Mouse (Mus musculus) adrenal gland, adult 8-10 months (tissue): ENCODE data around the gene Jade3. TPM values are rescaled to one million over a fixed set of nuclear protein-coding genes. Genes with fewer than 3 reads are reported as not detected.
A peak's percentile ranks its signal among the peaks of the same experiment; 100 is the strongest.
"Not testable (repeated sequence)": the region's sequence is repeated elsewhere in the genome, so short reads cannot be mapped to it uniquely, and the experiment has no call there.

Source experiments
- DNase-seq: peaks from one replicate; pipeline ENCODE4 v3.0.0; 2022
- total RNA-seq, 4 experiments: library from RNA; stranded (reverse); gene quantifications; 2 replicates each; pipeline ENCODE4 v1.2.4; 2022

Gene Jade3
- total RNA-seq = 1 to 10 TPM; 5.3 to 8.2 (median 6.4) TPM

DNA sequence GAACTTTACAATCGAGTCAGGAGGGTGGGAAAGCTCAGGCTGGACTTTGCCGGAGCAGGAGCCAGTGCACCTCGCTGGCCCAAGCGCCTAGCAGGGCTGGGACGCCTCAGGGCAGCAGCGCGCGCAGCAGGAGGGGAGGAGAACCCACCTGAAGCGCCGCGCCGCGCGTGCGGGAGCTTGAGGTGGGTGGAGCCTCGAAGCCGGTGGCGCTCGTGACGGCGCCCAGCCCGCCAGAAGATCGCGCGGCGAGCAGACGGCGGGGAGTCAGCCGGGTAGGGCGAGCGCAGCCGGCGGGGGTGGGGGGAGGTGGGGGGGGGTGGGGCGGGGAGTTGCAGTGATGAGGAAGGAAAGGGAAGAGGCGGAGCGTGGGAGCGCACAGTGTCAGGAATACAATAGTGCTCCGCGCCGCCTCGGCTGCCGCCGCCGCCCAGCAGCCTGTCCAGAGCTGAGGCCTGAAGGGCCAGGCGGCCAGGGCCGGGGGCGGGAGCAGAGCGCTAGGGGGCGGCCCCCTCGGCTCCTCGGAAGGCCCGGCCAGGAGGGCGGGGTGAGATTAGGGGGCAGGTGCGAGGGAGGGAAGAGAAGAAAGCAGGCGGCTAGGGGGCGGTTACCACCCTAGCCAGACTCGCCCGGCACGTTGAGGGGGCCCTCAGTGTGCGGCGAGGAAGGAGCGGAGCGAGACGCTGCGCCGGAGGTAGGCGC, at the start of gene Jade3:
Jade3 (plus strand) TSS at position 549 of the 699 bp plus-strand sequence.
- DNase-seq = peak; percentile 78

DNA sequence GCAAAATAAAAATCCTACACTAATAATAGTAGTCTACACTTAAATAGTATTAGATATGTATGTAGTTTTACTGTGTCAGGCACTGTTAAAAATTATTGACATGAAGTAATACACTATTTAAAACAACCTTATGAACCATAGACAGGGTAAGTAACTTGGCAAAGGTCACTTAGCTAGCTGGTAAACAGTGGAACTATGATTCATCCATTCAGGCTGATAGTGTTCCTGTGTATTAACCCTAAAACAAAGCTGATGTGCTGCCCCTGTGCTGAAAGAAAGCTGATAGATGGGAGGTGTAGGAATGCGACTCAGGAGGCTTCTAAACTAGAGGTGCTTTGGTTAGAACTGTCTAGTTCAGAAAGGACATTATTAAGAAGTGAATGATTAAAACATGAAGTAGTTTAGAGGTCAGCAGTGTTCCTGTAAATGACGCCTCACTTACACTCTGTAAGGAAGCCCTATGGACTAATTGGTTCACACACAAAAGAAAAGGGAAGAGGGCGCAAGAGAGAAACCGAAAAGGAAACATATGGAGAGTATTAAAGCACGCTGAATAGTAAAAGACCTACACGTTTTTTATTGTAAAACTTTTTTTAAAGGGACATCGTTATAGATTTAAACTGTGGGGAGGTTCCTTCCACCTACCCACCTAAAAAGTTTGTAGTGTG, 46.0 kb upstream of the Jade3 start:
- DNase-seq = no peak

DNA sequence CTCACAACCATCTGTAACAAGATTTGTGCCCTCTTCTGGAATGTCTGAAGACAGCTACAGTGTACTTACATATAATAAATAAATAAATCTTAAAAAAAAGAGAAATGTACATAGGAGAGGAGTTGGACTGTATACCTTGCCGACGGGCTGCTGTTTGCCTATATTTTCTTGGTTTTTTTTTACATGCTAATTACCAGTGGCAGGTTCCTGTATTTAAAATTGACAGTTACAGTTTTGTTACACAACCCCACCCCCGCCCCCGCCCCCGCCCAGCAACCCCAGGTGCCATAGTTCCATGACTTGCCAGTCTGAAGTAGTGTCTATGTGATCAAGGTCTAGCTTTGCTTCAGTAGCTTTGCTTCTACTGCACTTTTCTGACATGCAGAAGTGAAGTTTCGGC, 43.2 kb upstream of the Jade3 start:
- no peak for DNase-seq

DNA sequence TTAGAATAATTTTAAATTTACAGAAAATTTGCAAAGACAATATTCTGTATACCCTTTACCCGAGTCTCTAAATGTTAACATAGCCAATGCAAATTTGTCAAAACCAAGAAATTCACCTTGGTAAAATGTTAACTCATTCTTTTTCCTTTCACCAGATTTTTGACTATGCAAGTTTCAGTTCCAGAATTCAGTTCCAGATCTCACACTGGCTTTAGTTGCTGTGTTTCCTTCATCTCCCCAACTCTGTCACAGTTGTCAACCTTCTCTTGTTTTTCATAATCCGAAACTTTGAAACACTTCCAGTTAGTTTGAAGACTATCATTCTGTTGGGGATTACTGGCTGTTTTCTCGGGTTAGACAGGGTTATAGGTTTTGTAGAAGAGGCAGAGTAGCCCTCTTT, 38.5 kb upstream of the Jade3 start:
- no peak for DNase-seq

DNA sequence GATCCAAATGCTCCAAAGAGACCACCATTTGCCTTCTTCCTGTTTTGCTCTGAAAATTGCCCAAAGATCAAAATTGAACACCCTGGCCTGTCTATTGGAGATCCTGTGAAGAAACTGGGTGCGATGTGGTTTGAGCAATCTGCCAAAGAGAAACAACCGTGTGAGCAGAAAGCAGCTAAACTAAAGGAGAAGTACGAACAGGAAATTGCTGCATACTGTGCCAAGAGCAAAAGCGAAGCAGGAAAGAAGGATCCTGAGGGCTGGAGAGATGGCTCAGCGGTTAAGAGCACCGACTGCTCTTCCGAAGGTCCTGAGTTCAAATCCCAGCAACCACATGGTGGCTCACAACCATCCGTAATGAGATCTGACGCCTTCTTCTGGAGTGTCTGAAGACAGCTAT, 33.5 kb upstream of the Jade3 start:
- not testable (repeated sequence) for DNase-seq

DNA sequence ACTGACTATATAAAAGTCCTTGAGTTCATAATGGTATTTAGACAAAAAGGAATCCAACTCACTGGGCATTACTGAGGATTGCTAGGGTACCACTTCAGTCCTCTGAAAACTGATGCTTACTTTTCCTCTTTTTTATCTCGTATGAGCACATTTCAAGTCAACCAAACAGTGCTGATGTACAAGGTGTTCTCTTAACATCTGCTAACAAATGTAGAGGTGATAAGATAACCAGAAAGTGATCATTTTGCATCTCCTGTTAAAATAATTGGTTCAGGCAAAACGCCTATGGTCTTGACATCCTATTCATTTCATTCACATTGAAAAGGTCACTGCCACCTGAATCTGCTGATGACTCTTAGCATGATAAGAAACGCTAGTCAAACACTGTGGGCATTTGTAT, 32.5 kb upstream of the Jade3 start:
- DNase-seq = no peak

DNA sequence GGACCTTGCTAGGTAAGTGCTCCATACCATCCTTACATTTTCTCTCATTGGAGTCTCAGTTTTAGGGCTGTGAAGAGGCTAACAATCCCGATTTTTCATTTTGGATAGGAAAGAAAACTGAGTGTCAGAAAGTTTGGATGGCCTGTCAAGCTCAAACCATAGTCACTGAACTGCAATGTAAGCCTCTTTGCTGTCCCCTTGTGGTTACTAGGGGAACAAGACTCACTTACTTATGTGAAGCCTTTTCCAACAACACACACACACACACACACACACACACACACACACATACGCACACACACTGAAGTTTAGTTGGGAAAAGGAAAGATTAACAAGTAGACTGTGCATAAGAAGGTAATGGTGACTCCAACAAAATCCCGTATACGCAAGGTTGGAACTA, 21.4 kb upstream of the Jade3 start:
- DNase-seq = no peak

DNA sequence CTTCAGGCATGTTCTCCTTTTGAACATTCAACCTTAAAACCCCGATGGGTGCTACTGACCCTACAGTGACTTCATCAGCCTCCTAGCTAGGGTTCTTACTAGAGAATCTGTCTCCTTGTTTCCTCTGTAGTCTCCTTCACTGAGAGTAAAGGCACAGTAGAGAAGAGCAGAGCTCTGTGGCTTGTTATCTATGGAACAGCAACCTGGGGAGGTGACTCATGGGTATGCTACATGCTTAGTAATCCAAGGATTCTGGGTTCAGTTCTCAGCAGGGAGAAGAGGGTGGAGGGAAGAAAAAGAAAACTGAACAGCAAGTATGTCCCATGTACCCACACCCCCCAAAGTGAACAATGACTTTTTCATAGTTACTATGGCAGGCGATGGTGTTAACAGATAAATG, 18.6 kb upstream of the Jade3 start:
- DNase-seq = no peak

DNA sequence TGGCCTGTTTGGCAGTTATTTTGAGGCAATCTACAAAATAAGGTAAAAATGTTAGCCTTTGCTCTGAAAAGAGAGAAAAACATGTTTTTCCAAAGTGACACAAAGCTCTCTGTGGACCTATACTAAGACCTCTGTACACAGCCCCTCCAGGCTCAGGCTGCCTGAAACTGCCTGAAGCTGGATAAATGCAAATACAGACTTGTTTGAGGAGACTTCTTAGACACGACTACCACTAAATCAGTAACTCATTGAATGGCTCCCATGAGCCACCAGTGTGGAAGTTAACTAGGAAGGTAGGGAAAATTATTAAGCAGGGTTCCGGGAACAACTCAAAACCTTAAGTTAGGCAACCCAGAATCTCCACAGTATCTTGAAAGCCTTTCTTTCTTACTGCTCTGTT, 17.8 kb upstream of the Jade3 start:
- no peak for DNase-seq

DNA sequence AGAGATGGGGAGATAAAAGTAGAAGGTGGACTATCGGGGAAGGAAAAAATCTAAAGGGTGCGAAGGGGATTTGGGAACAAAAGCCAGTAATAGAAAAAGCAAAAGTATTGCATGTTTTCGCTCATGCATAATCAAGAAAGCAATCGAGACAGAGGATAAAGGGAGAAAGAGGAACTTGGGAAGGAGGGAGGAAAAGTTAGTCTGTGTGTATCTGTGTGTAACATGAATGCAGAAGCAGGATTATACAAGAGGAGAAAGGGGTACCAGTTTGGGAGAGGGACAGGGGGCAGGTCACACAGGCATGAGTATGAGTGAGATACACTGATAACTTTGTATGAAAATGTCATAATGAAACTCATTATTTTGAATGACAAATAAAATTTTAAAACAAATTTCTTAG, 14.1 kb upstream of the Jade3 start:
- DNase-seq = no peak

DNA sequence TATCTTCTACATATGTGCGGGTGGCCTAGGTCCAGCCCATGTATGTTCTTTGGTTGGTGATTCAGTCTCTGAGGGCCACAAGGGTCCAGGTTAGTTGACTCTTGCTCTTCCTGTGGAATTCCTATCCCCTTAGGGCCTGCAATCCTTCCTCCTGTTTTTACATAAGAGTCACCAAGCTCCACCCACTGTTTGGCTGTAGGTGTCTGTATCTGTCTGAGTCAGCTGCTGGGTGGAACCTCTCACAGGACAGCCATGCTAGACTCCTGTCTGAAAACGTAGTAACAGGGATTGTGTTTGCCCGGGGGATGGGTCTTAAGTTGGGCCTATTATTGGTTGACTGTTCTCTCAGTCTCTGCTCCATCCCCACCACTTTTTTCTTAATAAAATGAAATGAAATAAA, 13.3 kb upstream of the Jade3 start:
- DNase-seq = no peak

DNA sequence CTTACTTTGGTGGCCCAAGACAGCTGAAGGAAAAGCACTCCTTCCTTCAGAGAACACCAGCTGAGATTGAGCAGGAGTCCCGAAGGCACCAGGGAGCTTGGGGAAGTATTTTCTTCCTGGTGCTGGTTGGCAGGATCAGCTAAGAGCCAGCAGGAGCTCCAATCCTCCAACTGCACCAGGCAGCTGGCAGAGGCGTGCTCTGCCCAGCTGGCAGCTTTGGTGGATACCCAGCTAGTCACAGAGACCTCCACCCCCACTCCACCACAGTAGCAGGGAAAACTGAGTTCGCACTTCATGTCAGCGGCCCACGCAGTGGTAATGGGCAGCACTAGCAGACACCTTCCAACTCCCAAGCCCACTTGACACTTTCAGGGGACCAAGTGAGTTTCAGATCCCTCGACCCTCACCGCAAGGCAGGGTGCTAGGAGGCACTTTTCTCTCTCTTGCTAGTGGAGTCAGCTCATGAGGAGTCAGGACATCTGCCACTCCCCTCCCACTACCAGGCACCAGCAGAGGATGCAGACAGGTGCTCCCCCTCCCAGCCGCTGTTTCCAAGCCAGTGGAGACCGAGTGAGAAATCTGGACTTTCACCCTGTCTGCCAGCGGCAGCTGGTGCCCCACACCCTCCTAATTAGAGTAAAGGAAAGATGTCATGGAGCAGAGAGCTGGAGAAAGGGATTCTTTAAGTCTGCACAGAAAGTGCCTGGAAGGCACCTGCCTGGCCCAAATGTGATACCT, 10.4 kb upstream of the Jade3 start:
- no peak for DNase-seq

DNA sequence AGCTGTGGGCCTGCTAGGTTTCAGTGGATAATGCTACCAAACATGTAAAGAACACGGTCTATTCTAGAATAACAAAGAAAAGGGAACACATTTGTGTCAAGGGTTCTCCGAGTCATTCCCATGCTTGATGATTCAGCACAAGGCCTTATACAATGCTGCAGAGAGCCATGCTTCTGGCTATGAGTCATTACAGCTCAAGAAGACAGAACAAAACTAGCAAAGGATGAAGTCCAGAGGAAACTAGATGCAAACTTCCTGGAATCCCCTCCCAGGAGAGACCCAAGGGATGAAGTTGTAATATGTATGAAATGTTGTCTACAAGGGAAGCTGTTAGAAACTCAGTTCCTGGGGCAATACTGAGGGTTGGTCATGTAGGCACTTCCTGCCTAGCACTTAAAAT, 7.0 kb upstream of the Jade3 start:
- DNase-seq = no peak

DNA sequence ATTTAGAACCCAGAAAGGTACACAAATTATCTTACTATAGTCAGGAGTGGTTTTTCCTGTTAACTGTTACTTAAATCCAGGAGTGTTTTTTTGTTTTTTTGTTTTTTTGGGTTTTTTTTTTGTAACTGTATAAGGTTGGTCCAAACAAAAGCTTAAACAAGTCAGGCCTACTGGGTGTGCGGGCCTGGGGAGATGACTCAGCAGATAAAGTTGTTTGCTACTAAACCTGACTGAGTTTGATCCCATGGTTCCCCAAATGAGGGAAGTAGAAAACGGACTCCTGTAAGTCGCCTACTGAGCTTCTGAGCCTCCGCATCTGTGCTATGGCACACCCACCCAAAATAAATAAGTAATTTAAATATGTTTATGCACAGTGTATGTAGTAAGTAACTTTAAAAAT, 6.0 kb upstream of the Jade3 start:
- DNase-seq = no peak

DNA sequence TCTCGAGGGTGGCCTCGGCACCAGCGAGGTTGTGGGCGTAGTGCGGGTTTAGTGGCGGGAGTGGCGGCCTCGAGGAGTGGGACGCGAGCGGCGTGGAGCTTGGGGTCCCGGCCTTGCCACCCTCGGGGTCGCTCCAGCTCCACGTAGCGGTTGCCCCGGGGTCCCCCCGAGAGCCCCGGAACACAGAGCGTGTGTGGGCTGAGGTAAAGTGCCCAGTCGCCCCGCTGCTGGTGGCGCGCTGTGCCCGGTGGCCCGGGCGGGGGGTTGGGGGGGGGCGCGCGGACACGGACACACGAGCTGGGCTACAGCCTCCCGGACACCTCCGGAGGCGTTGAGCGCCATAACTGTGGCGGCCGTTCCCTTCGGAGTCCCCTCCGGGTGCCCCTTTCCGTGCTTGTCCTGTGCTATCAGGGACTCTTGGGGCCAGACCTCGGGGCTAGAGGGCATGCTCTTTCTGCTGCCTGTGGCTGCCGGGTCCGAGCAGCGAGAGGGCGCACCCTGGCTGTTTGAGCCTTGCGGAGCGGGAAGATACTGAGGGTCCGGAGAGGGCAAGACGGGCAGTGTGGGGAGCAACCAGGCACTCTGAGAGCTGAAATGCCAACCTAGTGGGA, 456 bp downstream of the Jade3 start:
- peak; percentile 8 for DNase-seq

DNA sequence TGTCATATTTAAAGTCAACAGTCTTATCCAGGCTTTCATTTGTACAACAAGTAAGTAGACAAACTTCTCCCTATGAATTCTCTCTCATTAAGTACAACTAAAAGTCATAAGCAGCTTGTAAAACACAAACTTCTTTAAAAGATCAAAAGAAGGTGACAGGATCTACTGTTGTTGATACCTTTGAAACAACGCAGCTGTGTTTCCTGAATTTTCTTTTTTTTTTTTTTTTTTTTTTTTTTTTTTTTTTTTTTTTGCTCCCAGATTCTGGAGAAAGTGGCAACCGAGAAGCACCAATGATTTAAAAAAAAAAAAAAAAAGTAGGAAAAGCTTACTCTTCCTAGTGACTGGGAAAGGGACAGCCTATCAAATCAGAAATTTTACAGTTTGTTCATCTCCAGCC, 57.7 kb downstream of the Jade3 start:
- no peak for DNase-seq

DNA sequence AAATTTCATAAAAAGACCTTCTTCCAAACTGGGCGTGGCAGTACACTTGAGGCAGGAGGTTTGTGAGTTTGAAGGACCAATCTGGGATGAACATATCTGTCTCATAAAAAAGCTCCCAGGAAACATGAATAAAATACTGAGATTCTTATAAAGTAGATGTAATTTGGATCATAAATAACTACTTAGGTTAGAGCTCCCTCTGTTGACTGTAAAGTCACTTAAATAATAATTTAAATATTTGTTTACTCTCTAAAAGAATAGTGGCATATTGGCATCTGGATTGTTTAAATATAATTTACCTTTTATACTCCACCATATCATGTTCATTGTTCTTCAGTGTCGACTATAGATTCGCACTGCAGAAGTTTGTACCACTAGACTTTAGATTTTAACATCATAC, 72.2 kb downstream of the Jade3 start:
- DNase-seq = no peak

DNA sequence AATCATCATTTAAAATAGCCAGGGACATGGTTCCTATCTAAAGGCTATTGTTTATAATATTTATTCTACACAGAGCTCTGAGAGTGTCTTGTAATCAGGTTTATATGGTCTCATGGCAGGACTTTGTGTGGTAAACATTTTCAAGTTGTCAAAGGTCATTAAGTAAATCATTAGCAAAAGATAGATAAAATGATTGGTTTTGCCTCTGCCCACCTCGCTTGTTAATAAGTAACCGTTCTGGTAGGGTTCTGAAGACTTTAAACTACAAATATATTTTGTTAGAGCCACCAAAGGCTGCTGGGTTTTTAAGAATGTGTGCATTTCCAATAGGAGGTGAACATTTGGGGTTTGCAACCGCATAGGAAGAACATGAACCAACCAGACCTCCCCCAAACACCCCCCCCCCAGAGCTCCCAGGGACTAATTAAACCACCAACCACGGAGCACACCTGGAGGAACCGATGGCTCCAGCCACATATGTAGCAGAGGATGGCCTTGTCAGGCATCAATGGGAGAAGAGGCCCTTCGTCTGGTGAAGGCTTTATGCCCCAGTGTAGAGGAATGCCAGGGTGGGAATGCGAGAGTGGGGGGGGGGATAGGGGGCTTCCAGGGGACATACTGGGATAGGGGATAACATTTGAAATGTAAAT, 94.9 kb downstream of the Jade3 start:
- no peak for DNase-seq

DNA sequence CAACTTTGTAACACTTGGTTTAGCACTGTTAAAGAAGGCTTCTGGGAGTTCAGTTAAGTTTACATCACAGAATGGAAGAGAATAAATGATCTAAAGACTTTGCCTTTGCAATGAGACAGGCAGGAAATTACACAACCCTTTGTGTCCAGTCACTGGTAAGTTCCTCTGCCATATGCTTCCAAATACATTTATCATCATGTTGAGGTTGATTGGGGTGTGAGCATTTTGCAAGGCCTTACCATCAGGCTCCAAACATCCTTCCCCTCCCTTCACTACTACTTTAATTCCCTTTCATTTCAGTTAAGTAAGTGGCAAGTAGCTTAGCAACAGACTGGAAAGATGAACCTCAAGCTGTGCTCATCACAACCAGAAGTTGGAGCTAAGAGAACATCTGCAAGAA, 96.1 kb downstream of the Jade3 start:
- DNase-seq = no peak

DNA sequence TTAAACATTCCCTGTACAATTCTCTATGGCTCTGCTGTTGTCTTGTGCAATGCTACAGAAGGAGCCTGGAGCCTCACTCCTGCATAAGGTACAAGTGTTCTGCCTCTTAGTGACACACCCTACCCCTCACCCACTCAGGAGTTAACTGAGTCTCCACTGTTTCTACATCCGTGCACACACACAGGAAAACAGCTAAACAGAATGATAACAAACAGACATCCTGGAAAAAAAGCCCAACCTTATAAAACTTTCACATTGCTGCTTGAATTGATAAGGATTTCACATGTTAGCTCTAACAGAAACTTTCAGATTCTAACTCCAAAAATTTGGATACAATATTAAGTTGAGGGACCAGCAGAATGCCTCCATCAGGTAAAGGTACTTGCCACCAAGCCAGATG, 107.1 kb downstream of the Jade3 start:
- DNase-seq = no peak

DNA sequence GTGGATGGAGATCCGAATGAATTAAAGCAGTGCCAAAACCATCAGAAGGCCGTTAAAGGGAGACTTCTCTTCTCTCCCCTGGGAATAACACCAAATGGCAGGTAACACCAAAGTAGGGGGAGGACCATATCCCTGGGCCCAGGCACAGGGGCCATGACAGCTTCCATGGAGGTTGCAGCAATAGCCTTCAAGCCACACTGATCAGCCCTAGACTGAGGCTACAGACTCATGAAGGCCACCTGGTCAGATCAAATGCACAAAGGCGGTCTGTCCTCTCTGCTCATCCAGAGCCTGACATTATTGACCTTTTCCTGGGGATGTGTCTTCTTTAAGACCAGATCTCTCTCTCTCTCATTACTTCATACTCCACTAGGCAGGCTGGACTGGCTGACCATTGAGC, 118.4 kb downstream of the Jade3 start:
- no peak for DNase-seq

DNA sequence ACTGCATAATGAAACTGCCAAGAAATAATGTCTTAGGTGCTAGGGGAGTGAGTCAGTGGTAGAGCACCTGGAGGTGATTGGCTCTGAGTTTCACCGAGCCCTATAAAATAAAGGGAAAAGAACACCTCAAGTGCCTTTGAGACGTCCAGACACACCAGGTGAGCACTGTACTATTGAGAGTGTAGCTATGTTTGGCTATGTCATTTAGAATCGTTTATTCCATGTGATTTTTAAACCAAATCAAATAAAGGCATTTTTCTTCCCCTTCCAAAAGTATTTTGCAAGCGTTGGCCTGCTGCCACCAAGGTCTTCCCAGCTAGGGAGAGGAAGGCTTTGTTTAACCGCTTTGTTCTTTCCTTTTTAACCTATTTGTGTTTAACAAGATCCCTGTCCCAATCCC, 122.1 kb downstream of the Jade3 start:
- DNase-seq = peak; percentile 44
